Comparison of ENCODE assay signal across 11 mouse cellular contexts in the genomic region with DNA sequence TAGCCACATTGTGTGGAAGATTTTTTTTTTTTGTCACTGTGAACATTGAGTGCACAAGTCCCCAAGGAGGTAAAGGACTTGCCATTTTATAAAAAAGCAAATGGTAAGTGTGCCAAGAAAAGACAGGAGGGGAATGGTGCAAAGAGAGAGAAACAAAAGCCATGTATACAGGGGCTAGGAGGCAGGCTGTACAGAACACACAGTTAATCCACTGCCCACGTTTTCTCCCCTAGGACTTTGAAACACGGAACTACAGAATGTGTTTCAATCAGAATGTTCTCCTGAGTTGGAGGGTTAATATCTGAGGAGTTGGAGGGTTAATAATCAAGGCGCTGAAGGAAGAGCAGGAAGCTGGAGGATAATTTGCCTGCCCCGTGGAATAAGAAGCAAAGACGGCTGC.
A peak's percentile ranks its signal among the peaks of the same experiment; 100 is the strongest.
DNase-seq lines count a peak whose midpoint lies in the region; ATAC-seq and TF ChIP-seq lines count a peak whose summit lies in the region.
"Had no signal": no experiment of that assay in that cellular context is flagged by ENCODE, and none has a peak within 500 bp of the region (broad histone marks: within the 10 kb centered on the region; RNA-seq: fewer than 3 reads in every experiment).

No protein-coding gene starts in this region.

- peak overlapping the region; percentile 45 for H3K4me2 ChIP-seq in heart, postnatal 0 days (ENCODE audit: low read depth, low read length)
- H3K4me2 ChIP-seq in forebrain, embryonic 16.5 days (ENCODE audit: low read length): no peak overlapping the region
- H3K4me2 ChIP-seq in limb, embryonic 14.5 days (replicated peaks; ENCODE audit: low read depth, low read length, severe bottlenecking): peak overlapping the region; percentile 33; the same call in 1 of the 2 replicates

- no peaks in the 10 kb centered on the region for H3K27me3 ChIP-seq in heart, postnatal 0 days (ENCODE audit: control insufficient read depth, insufficient read depth, low read length)
- H3K27me3 ChIP-seq in embryonic facial prominence, embryonic 10.5 days (replicated peaks; ENCODE audit: low read depth, poor library complexity, severe bottlenecking): peaks cover 3% of the 10 kb centered on the region; the same call in 1 of the 2 replicates
- no peaks in the 10 kb centered on the region for H3K27me3 ChIP-seq in forebrain, embryonic 16.5 days (replicated peaks; ENCODE audit: control insufficient read depth, insufficient read depth, low read length)
- no peaks in the 10 kb centered on the region for H3K27me3 ChIP-seq in limb, embryonic 14.5 days (ENCODE audit: control insufficient read depth, insufficient read depth, low read length)
- H3K27me3 ChIP-seq: limb, embryonic 15.5 days had no signal

- 41% methylated on average over 5 of the region's 5 CpGs for WGBS in heart, postnatal 0 days
- 31% methylated on average over 5 of the region's 5 CpGs for WGBS in embryonic facial prominence, embryonic 10.5 days
- WGBS in forebrain, embryonic 16.5 days: 3% methylated on average over 5 of the region's 5 CpGs
- WGBS in limb, embryonic 14.5 days: 27% methylated on average over 5 of the region's 5 CpGs

- no peak for TF ChIP-seq CTCF in heart, postnatal 0 days (IDR thresholded peaks at IDR 0.05; ENCODE audit: low read depth)

- no peaks in the 10 kb centered on the region for H3K9me3 ChIP-seq in heart, postnatal 0 days (replicated peaks; ENCODE audit: control insufficient read depth, low read length)
- no peaks in the 10 kb centered on the region for H3K9me3 ChIP-seq in embryonic facial prominence, embryonic 10.5 days
- H3K9me3 ChIP-seq in forebrain, embryonic 16.5 days (ENCODE audit: control insufficient read depth, low read length): no peaks in the 10 kb centered on the region
- H3K9me3 ChIP-seq in limb, embryonic 14.5 days (ENCODE audit: control insufficient read depth, low read length): no peaks in the 10 kb centered on the region
- H3K9me3 ChIP-seq: limb, embryonic 15.5 days had no signal

- no peak for DNase-seq in heart, postnatal 0 days (ENCODE audit: low spot score)
- DNase-seq in heart, postnatal 10 days: no peak
- no peak for DNase-seq in embryonic facial prominence, embryonic 10.5 days (ENCODE audit: low spot score)
- DNase-seq in limb, embryonic 14.5 days (ENCODE audit: low spot score): no peak
- DNase-seq in MN1 (ENCODE audit: low spot score) (no peak), adipocyte (ENCODE audit: low spot score) (no peak)
- no peak for DNase-seq in layer of hippocampus, postnatal 36 days
- DNase-seq: cerebellum, postnatal 36 days; gastrocnemius, postnatal 14 days had no signal

- no peak for TF ChIP-seq EP300 in heart, postnatal 0 days (IDR thresholded peaks at IDR 0.05; ENCODE audit: low read depth)

- no peak overlapping the region for H3K4me3 ChIP-seq in heart, postnatal 0 days (ENCODE audit: low read depth, low read length)
- no peak overlapping the region for H3K4me3 ChIP-seq in embryonic facial prominence, embryonic 10.5 days
- no peak overlapping the region for H3K4me3 ChIP-seq in forebrain, embryonic 16.5 days (replicated peaks; ENCODE audit: low read length)
- H3K4me3 ChIP-seq in limb, embryonic 14.5 days (replicated peaks; ENCODE audit: low read length): no peak overlapping the region

- no peak for ATAC-seq in heart, postnatal 0 days (ENCODE audit: insufficient read depth, low read depth)
- ATAC-seq in forebrain, embryonic 16.5 days: 0 out of 2 replicates have a peak, but pooled peaks have one; percentile 20
- ATAC-seq in limb, embryonic 14.5 days (ENCODE audit: low FRiP score, low read depth): no peak

- no peak overlapping the region for H3K27ac ChIP-seq in heart, postnatal 0 days (ENCODE audit: low read depth)
- peak overlapping the region; percentile 62; the same call in 1 of the 2 replicates for H3K27ac ChIP-seq in embryonic facial prominence, embryonic 10.5 days (replicated peaks)
- no peak overlapping the region for H3K27ac ChIP-seq in forebrain, embryonic 16.5 days (ENCODE audit: low read length)
- no peak overlapping the region for H3K27ac ChIP-seq in limb, embryonic 14.5 days (replicated peaks; ENCODE audit: low read depth, low read length)
- H3K27ac ChIP-seq: limb, embryonic 15.5 days had no signal

- TF ChIP-seq POLR2A in limb, embryonic 14.5 days (IDR thresholded peaks at IDR 0.05; ENCODE audit: borderline replicate concordance, extremely low read depth, insufficient read depth, insufficient read length): no peak

- intact Hi-C loops in heart, postnatal 10 days (cut with DNase I): no loop called here

- no peaks in the 10 kb centered on the region for H3K36me3 ChIP-seq in heart, postnatal 0 days (replicated peaks; ENCODE audit: control insufficient read depth, insufficient read depth, low read length)
- no peaks in the 10 kb centered on the region for H3K36me3 ChIP-seq in embryonic facial prominence, embryonic 10.5 days (replicated peaks)
- H3K36me3 ChIP-seq in forebrain, embryonic 16.5 days (ENCODE audit: control insufficient read depth, insufficient read depth): no peaks in the 10 kb centered on the region
- no peaks in the 10 kb centered on the region for H3K36me3 ChIP-seq in limb, embryonic 14.5 days (ENCODE audit: control insufficient read depth, insufficient read depth, low read length)
- H3K36me3 ChIP-seq: limb, embryonic 15.5 days had no signal

- no peak overlapping the region for H3K9ac ChIP-seq in heart, postnatal 0 days (replicated peaks; ENCODE audit: low read depth, low read length)
- H3K9ac ChIP-seq in forebrain, embryonic 16.5 days (replicated peaks; ENCODE audit: low read depth, low read length): no peak overlapping the region
- no peak overlapping the region for H3K9ac ChIP-seq in limb, embryonic 14.5 days (ENCODE audit: low read depth, low read length, severe bottlenecking)
- H3K9ac ChIP-seq: limb, embryonic 15.5 days had no signal

- 0 out of 2 replicates have a peak, but pooled peaks cover 2% of the 10 kb centered on the region for H3K4me1 ChIP-seq in heart, postnatal 0 days (ENCODE audit: control insufficient read depth, insufficient read depth)
- H3K4me1 ChIP-seq in embryonic facial prominence, embryonic 10.5 days: peaks cover 21% of the 10 kb centered on the region
- H3K4me1 ChIP-seq in forebrain, embryonic 16.5 days (replicated peaks; ENCODE audit: control insufficient read depth, insufficient read depth, low read length): peaks cover 10% of the 10 kb centered on the region
- peaks cover 5% of the 10 kb centered on the region for H3K4me1 ChIP-seq in limb, embryonic 14.5 days (ENCODE audit: control insufficient read depth, insufficient read depth, low read length)
